Mouse (Mus musculus): Measurements from ENCODE around the gene Nagpa. TPM values are rescaled to one million over a fixed set of nuclear protein-coding genes. Genes with fewer than 3 reads are reported as not detected.
"Not testable (repeated sequence)": the region's sequence is repeated elsewhere in the genome, so short reads cannot be mapped to it uniquely, and the experiment has no call there.

Gene Nagpa
- polyA plus RNA-seq, 1 experiment from 2014 or later = 11.4 TPM

GRCm38 (mm10) chr16:5228103-5228502 is 24.3 kb upstream of the Nagpa start:
- 83% methylated on average over 3 of the region's 3 CpGs for WGBS

GRCm38 (mm10) chr16:5227501-5227900 is 23.7 kb upstream of the Nagpa start:
- H3K9me3 ChIP-seq (replicated peaks; ENCODE audit: control insufficient read depth, low read length, poor library complexity, severe bottlenecking); H3K27ac ChIP-seq (ENCODE audit: low read length); H3K4me2 ChIP-seq (ENCODE audit: low read length); H3K36me3 ChIP-seq (ENCODE audit: control insufficient read depth, insufficient read depth, low read length); H3K4me1 ChIP-seq (ENCODE audit: control insufficient read depth, insufficient read depth, low read length); H3K9ac ChIP-seq (ENCODE audit: low read depth, low read length); H3K27me3 ChIP-seq (ENCODE audit: control insufficient read depth, insufficient read depth, low read depth, low read length); ATAC-seq; H3K4me3 ChIP-seq (ENCODE audit: low read depth, low read length): not testable (repeated sequence)
- 86% methylated on average over 19 of the region's 19 CpGs for WGBS

More at GRCm38 (mm10) chr16:5228103-5228502, 24.3 kb upstream of the Nagpa start:
- H3K27ac ChIP-seq (ENCODE audit: low read length); H3K9me3 ChIP-seq (replicated peaks; ENCODE audit: control insufficient read depth, low read length, poor library complexity, severe bottlenecking); H3K27me3 ChIP-seq (ENCODE audit: control insufficient read depth, insufficient read depth, low read depth, low read length); H3K4me1 ChIP-seq (ENCODE audit: control insufficient read depth, insufficient read depth, low read length); H3K4me2 ChIP-seq (ENCODE audit: low read length); H3K36me3 ChIP-seq (ENCODE audit: control insufficient read depth, insufficient read depth, low read length); ATAC-seq; H3K9ac ChIP-seq (ENCODE audit: low read depth, low read length); H3K4me3 ChIP-seq (ENCODE audit: low read depth, low read length): not testable (repeated sequence)

GRCm38 (mm10) chr16:5226534-5226933 is 22.7 kb upstream of the Nagpa start:
- WGBS = 10% methylated on average over 1 of the region's 1 CpGs
- not testable (repeated sequence) for H3K4me1 ChIP-seq (ENCODE audit: control insufficient read depth, insufficient read depth, low read length); H3K4me3 ChIP-seq (ENCODE audit: low read depth, low read length); H3K27me3 ChIP-seq (ENCODE audit: control insufficient read depth, insufficient read depth, low read depth, low read length); H3K36me3 ChIP-seq (ENCODE audit: control insufficient read depth, insufficient read depth, low read length); H3K4me2 ChIP-seq (ENCODE audit: low read length); H3K9me3 ChIP-seq (replicated peaks; ENCODE audit: control insufficient read depth, low read length, poor library complexity, severe bottlenecking); H3K9ac ChIP-seq (ENCODE audit: low read depth, low read length); H3K27ac ChIP-seq (ENCODE audit: low read length); ATAC-seq

GRCm38 (mm10) chr16:5222140-5222539 is 18.3 kb upstream of the Nagpa start, which contains the start of gene AU021092:
TSS of gene AU021092 (minus strand) at chr16:5222299.
- no peaks in the 10 kb centered on the region; the same call in 1 of the 2 replicates for H3K27me3 ChIP-seq (ENCODE audit: control insufficient read depth, insufficient read depth, low read depth, low read length)
- ATAC-seq = no peak
- H3K9ac ChIP-seq (ENCODE audit: low read depth, low read length) = no peak within 1 kb of the TSS
- H3K9me3 ChIP-seq (replicated peaks; ENCODE audit: control insufficient read depth, low read length, poor library complexity, severe bottlenecking) = no peaks in the 10 kb centered on the region
- WGBS = 76% methylated on average over 6 of the region's 6 CpGs
- no peak within 1 kb of the TSS for H3K4me3 ChIP-seq (ENCODE audit: low read depth, low read length)
- H3K27ac ChIP-seq (ENCODE audit: low read length) = no peak within 1 kb of the TSS
- no peaks in the 10 kb centered on the region for H3K4me1 ChIP-seq (ENCODE audit: control insufficient read depth, insufficient read depth, low read length)
- no peak within 1 kb of the TSS for H3K4me2 ChIP-seq (ENCODE audit: low read length)
- no peaks in the 10 kb centered on the region for H3K36me3 ChIP-seq (ENCODE audit: control insufficient read depth, insufficient read depth, low read length)

GRCm38 (mm10) chr16:5221403-5221802 is 17.6 kb upstream of the Nagpa start:
- Histone ChIP-seq H3K4me3 (ENCODE audit: low read depth, low read length) (no peak overlapping the region), H3K9ac (ENCODE audit: low read depth, low read length) (no peak overlapping the region), H3K27ac (ENCODE audit: low read length) (no peak overlapping the region), H3K4me1 (ENCODE audit: control insufficient read depth, insufficient read depth, low read length) (no peaks in the 10 kb centered on the region), H3K27me3 (ENCODE audit: control insufficient read depth, insufficient read depth, low read depth, low read length) (no peaks in the 10 kb centered on the region; the same call in 1 of the 2 replicates), H3K4me2 (ENCODE audit: low read length) (no peak overlapping the region), H3K36me3 (ENCODE audit: control insufficient read depth, insufficient read depth, low read length) (no peaks in the 10 kb centered on the region), H3K9me3 (replicated peaks; ENCODE audit: control insufficient read depth, low read length, poor library complexity, severe bottlenecking) (no peaks in the 10 kb centered on the region)
- 67% methylated on average over 4 of the region's 4 CpGs for WGBS
- ATAC-seq = no peak

GRCm38 (mm10) chr16:5217341-5218133 is 13.7 kb upstream of the Nagpa start:
- Histone ChIP-seq H3K36me3 (ENCODE audit: control insufficient read depth, insufficient read depth, low read length) (no peaks in the 10 kb centered on the region), H3K4me3 (ENCODE audit: low read depth, low read length) (no peak overlapping the region), H3K9ac (ENCODE audit: low read depth, low read length) (no peak overlapping the region), H3K9me3 (replicated peaks; ENCODE audit: control insufficient read depth, low read length, poor library complexity, severe bottlenecking) (no peaks in the 10 kb centered on the region), H3K4me1 (ENCODE audit: control insufficient read depth, insufficient read depth, low read length) (no peaks in the 10 kb centered on the region), H3K27me3 (ENCODE audit: control insufficient read depth, insufficient read depth, low read depth, low read length) (no peaks in the 10 kb centered on the region; the same call in 1 of the 2 replicates), H3K4me2 (ENCODE audit: low read length) (no peak overlapping the region), H3K27ac (ENCODE audit: low read length) (no peak overlapping the region)
- WGBS = 50% methylated on average over 5 of the region's 5 CpGs
- ATAC-seq = no peak

GRCm38 (mm10) chr16:5216686-5217085 is 12.9 kb upstream of the Nagpa start:
- no peak overlapping the region for H3K9ac ChIP-seq (ENCODE audit: low read depth, low read length)
- no peaks in the 10 kb centered on the region for H3K4me1 ChIP-seq (ENCODE audit: control insufficient read depth, insufficient read depth, low read length)
- H3K4me3 ChIP-seq (ENCODE audit: low read depth, low read length) = no peak overlapping the region
- H3K9me3 ChIP-seq (replicated peaks; ENCODE audit: control insufficient read depth, low read length, poor library complexity, severe bottlenecking) = no peaks in the 10 kb centered on the region
- 74% methylated on average over 6 of the region's 6 CpGs for WGBS
- no peaks in the 10 kb centered on the region; the same call in 1 of the 2 replicates for H3K27me3 ChIP-seq (ENCODE audit: control insufficient read depth, insufficient read depth, low read depth, low read length)
- no peak overlapping the region for H3K27ac ChIP-seq (ENCODE audit: low read length)
- H3K36me3 ChIP-seq (ENCODE audit: control insufficient read depth, insufficient read depth, low read length) = no peaks in the 10 kb centered on the region
- ATAC-seq = no peak
- H3K4me2 ChIP-seq (ENCODE audit: low read length) = no peak overlapping the region

- Histone ChIP-seq H3K4me1 (ENCODE audit: control insufficient read depth, insufficient read depth, low read length) (no peaks in the 10 kb centered on the region), H3K27ac (ENCODE audit: low read length) (no peak overlapping the region), H3K9ac (ENCODE audit: low read depth, low read length) (no peak overlapping the region), H3K27me3 (ENCODE audit: control insufficient read depth, insufficient read depth, low read depth, low read length) (peaks cover 3% of the 10 kb centered on the region; the same call in 1 of the 2 replicates), H3K4me3 (ENCODE audit: low read depth, low read length) (no peak overlapping the region), H3K4me2 (ENCODE audit: low read length) (no peak overlapping the region), H3K9me3 (replicated peaks; ENCODE audit: control insufficient read depth, low read length, poor library complexity, severe bottlenecking) (no peaks in the 10 kb centered on the region), H3K36me3 (ENCODE audit: control insufficient read depth, insufficient read depth, low read length) (no peaks in the 10 kb centered on the region)
- ATAC-seq = no peak
- 98% methylated on average over 2 of the region's 2 CpGs for WGBS
Observed at GRCm38 (mm10) chr16:5214126-5214525, 10.3 kb upstream of the Nagpa start.

- 86% methylated on average over 3 of the region's 3 CpGs for WGBS
- no peak overlapping the region for H3K27ac ChIP-seq (ENCODE audit: low read length)
Observed at GRCm38 (mm10) chr16:5212150-5212549, 8.3 kb upstream of the Nagpa start.

More at GRCm38 (mm10) chr16:5212150-5212549, 8.3 kb upstream of the Nagpa start:
- ATAC-seq = no peak
- Histone ChIP-seq H3K4me3 (ENCODE audit: low read depth, low read length) (no peak overlapping the region), H3K4me2 (ENCODE audit: low read length) (no peak overlapping the region), H3K27me3 (ENCODE audit: control insufficient read depth, insufficient read depth, low read depth, low read length) (peaks cover 3% of the 10 kb centered on the region; the same call in 1 of the 2 replicates), H3K4me1 (ENCODE audit: control insufficient read depth, insufficient read depth, low read length) (no peaks in the 10 kb centered on the region), H3K9me3 (replicated peaks; ENCODE audit: control insufficient read depth, low read length, poor library complexity, severe bottlenecking) (no peaks in the 10 kb centered on the region), H3K9ac (ENCODE audit: low read depth, low read length) (no peak overlapping the region), H3K36me3 (ENCODE audit: control insufficient read depth, insufficient read depth, low read length) (no peaks in the 10 kb centered on the region)
